Mouse (Mus musculus) stomach, postnatal 0 days (tissue): ENCODE data around the gene Defa23. TPM values are rescaled to one million over a fixed set of nuclear protein-coding genes. Genes with fewer than 3 reads are reported as not detected.
"Not testable (repeated sequence)": the region's sequence is repeated elsewhere in the genome, so short reads cannot be mapped to it uniquely, and the experiment has no call there.

Experiments
- ATAC-seq: fragments of 200-750 bp; cut with Nextera tagmentation; 2 replicates; pipeline ENCODE4 v1.8.0; 2017; ENCODE audit not compliant: low FRiP score, low TSS enrichment
- DNase-seq: peaks from one replicate; pipeline ENCODE4 v3.0.0-alpha.2; 2016; ENCODE audit warnings: low spot score
- H3K27ac ChIP-seq: fragments of 300-500 bp; sonication (generic); replicated peaks from 2 replicates; pipeline ENCODE4 v1.5.1; 2014; ENCODE audit warnings: mild to moderate bottlenecking, control low read depth
- H3K27me3 ChIP-seq: fragments of 300-500 bp; sonication (generic); 2 replicates; pipeline ENCODE4 v1.6.1; 2014; ENCODE audit warnings: low read length; ENCODE audit not compliant: control insufficient read depth, insufficient read depth
- H3K36me3 ChIP-seq: fragments of 300-500 bp; sonication (generic); 2 replicates; pipeline ENCODE4 v1.6.1; 2014; ENCODE audit warnings: low read length, mixed read lengths; ENCODE audit not compliant: control insufficient read depth, insufficient read depth
- H3K4me1 ChIP-seq: fragments of 300-500 bp; sonication (generic); replicated peaks from 2 replicates; pipeline ENCODE4 v1.6.1; 2014; ENCODE audit warnings: antibody characterized with exemption; ENCODE audit not compliant: control insufficient read depth, insufficient read depth
- H3K4me2 ChIP-seq: fragments of 300-500 bp; sonication (generic); replicated peaks from 2 replicates; pipeline ENCODE4 v1.6.1; 2014; ENCODE audit warnings: low read depth, mild to moderate bottlenecking, control low read depth, moderate library complexity
- H3K4me3 ChIP-seq: fragments of 300-500 bp; sonication (generic); 2 replicates; pipeline ENCODE4 v1.5.1; 2014; ENCODE audit warnings: low read depth, low read length, control low read depth
- H3K9ac ChIP-seq: fragments of 300-500 bp; sonication (generic); 2 replicates; pipeline ENCODE4 v1.6.1; 2014; ENCODE audit warnings: mild to moderate bottlenecking, low read length, control low read depth, mixed read lengths
- H3K9me3 ChIP-seq: fragments of 300-500 bp; sonication (generic); 2 replicates; pipeline ENCODE4 v1.6.1; 2016; ENCODE audit warnings: low read length; ENCODE audit not compliant: control insufficient read depth
- CTCF ChIP-seq: IDR thresholded peaks from 2 replicates; pipeline ENCODE4 v1.5.1; 2016; ENCODE audit warnings: antibody characterized with exemption, low read depth, mild to moderate bottlenecking, moderate library complexity
- EP300 ChIP-seq: optimal IDR thresholded peaks from 2 replicates; pipeline ENCODE3; 2016; ENCODE audit warnings: antibody characterized with exemption
- WGBS: fragments of 180-500 bp; shearing (Covaris S2); extraction: QIAGEN DNeasy Blood & Tissue Kit; methylation state at CpG from one replicate; pipeline ENCODE4 v1.1.7; 2014; 5-methylcytosine and 5-hydroxymethylcytosine counted together
- polyA plus RNA-seq: library from polyadenylated mRNA; unstranded; fragments of >200 nt; fragmentation: Nextera tagmentation; extraction: Ambion mirVana; gene quantifications from 2 replicates; pipeline ENCODE4 v1.2.1, GENCODE M21; 2015

Defa23 gene
- not detected in 2 replicates for polyA plus RNA-seq

DNA sequence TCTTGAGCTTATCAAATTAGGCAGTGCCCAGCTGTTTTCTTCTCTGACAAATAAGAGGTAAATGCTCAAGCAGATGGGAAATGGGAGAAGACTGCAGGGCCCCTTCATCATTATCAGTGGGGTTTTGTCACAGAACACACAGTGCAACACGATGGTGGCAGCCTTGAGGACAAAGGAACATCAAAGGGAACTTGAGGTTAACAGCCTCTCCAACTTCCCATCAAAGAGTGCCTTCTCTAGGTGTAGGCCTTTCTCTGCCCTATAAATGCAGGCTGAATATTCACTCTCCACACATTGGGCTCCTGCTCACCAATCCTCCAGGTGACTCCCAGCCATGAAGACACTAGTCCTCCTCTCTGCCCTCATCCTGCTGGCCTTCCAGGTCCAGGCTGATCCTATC, at the start of gene Defa23:
TSS of gene Defa23 (plus strand) at position 301 of the 400 bp plus-strand sequence.
- not testable (repeated sequence) for H3K27me3 ChIP-seq, H3K4me2 ChIP-seq, H3K36me3 ChIP-seq, H3K4me3 ChIP-seq, ATAC-seq, H3K9ac ChIP-seq, H3K9me3 ChIP-seq, H3K27ac ChIP-seq, DNase-seq, H3K4me1 ChIP-seq
- WGBS, result no CpG with 5 or more reads among the region's 1 CpGs

GRCm38 (mm10) chr8:21006801-21007200, 48.0 kb upstream of the Defa23 start:
- H3K4me2 ChIP-seq, result no peak overlapping the region
- H3K9ac ChIP-seq, result no peak overlapping the region
- H3K27ac ChIP-seq, result no peak overlapping the region
- no peaks in the 10 kb centered on the region for H3K4me1 ChIP-seq
- no peaks in the 10 kb centered on the region for H3K27me3 ChIP-seq
- DNase-seq (no peak), ATAC-seq (no peak)
- WGBS, result 14% methylated on average over 1 of the region's 1 CpGs
- no peaks in the 10 kb centered on the region for H3K9me3 ChIP-seq
- H3K4me3 ChIP-seq, result no peak overlapping the region
- no peaks in the 10 kb centered on the region for H3K36me3 ChIP-seq
- TF ChIP-seq EP300, result no peak
- TF ChIP-seq CTCF, result no peak

- not testable (repeated sequence) for H3K27ac ChIP-seq, ATAC-seq, H3K9ac ChIP-seq, H3K9me3 ChIP-seq, H3K27me3 ChIP-seq, H3K4me3 ChIP-seq, H3K4me2 ChIP-seq, DNase-seq, H3K36me3 ChIP-seq, H3K4me1 ChIP-seq
- 44% methylated on average over 6 of the region's 6 CpGs for WGBS
Observed at GRCm38 (mm10) chr8:21008578-21008977, 46.3 kb upstream of the Defa23 start.

DNA sequence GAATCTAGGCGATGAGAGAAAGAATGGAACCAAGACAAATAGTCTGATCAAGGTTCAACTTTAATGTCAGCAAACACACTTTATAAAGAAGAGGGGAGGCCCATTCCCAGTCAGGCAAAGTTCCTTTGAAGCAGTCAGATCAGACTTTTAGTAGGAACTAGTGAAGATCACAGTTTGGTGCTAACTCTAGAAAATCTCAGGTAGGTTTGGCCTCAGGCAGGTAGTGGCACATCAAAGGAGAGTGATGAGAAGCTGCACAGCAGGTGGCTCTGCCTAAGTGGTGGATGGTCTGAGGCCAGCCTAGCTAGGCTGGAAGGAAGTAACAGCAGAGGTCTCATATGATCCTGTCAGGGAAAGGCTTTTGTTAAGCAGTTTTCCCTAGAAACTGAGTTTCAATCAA, 44.3 kb upstream of the Defa23 start:
- not testable (repeated sequence) for H3K4me2 ChIP-seq, H3K27me3 ChIP-seq, H3K4me1 ChIP-seq, H3K9ac ChIP-seq, H3K9me3 ChIP-seq, ATAC-seq, H3K4me3 ChIP-seq, DNase-seq, H3K27ac ChIP-seq, H3K36me3 ChIP-seq
- 48% methylated on average over 1 of the region's 1 CpGs for WGBS

DNA sequence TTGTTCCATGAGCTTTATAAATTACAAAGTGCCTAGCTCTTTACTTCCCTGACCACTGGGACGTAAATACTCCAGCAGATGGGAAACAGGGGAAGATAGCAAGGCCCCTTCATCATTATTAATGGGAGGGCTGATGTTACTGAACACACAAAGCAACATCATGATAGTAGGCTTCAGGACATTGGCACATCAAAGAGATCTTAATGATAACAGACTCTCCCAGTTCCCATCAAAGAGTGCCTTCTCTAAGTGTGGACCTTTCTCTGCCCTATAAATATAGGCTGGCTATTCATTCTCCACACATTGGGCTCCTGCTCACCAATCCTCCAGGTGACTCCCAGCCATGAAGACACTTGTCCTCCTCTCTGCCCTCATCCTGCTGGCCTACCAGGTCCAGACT, 29.6 kb upstream of the Defa23 start, which contains the start of gene Defa21:
TSS of gene Defa21 (plus strand) at position 301 of the 400 bp plus-strand sequence.
- not testable (repeated sequence) for H3K27me3 ChIP-seq, H3K4me2 ChIP-seq, H3K4me3 ChIP-seq, H3K4me1 ChIP-seq, H3K9me3 ChIP-seq, DNase-seq, ATAC-seq, H3K36me3 ChIP-seq, H3K27ac ChIP-seq, H3K9ac ChIP-seq
- WGBS, result no CpG with 5 or more reads among the region's 1 CpGs

DNA sequence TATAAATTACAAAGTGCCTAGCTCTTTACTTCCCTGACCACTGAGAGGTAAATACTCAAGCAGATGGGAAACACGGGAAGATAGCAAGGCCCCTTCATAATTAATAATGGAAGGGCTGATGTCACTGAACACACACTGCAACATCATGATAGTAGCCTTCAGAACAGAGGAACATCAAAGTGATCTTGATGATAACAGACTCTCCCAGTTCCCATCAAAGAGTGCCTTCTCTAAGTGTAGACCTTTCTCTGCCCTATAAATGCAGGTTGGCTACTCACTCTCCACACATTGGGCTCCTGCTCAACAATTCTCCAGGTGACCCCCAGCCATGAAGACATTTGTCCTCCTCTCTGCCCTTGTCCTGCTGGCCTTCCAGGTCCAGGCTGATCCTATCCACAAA, 9.9 kb downstream of the Defa23 start, which contains the start of gene Defa35:
TSS of gene Defa35 (plus strand) at position 301 of the 400 bp plus-strand sequence.
- WGBS, result 87% methylated on average over 1 of the region's 1 CpGs
- not testable (repeated sequence) for H3K9ac ChIP-seq, H3K9me3 ChIP-seq, H3K4me2 ChIP-seq, H3K36me3 ChIP-seq, H3K4me1 ChIP-seq, H3K27me3 ChIP-seq, ATAC-seq, H3K4me3 ChIP-seq, H3K27ac ChIP-seq, DNase-seq

DNA sequence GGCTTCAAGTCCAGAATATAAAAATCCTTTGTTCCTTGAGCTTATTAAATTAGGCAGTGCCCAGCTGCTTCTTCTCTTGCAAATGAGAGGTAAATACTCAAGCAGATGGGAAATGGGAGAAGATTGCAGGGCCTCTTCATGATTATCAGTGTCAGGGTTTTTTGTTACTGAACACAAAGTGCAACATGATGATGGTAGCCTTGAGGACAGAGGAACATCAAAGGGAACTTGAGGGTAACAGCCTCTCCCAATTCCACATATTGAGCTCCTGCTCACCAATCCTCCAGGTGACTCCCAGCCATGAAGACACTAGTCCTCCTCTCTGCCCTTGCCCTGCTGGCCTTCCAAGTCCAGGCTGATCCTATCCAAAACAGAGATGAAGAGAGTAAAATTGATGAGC, 29.3 kb downstream of the Defa23 start, which contains the start of gene Defa25:
TSS of gene Defa25 (plus strand) at position 301 of the 400 bp plus-strand sequence.
- H3K27ac ChIP-seq, DNase-seq, H3K27me3 ChIP-seq, H3K9ac ChIP-seq, ATAC-seq, H3K9me3 ChIP-seq, H3K4me2 ChIP-seq, H3K36me3 ChIP-seq, H3K4me1 ChIP-seq, H3K4me3 ChIP-seq: not testable (repeated sequence)
